Mouse (Mus musculus): ENCODE results near the gene Usp43. TPM values are rescaled to one million over a fixed set of nuclear protein-coding genes. Genes with fewer than 3 reads are reported as not detected.

Gene Usp43
- polyA plus RNA-seq (2016; fragmentation: Nextera tagmentation; extraction: Ambion mirVana) = 0.71 and 0.78 TPM in 2 replicates

DNA sequence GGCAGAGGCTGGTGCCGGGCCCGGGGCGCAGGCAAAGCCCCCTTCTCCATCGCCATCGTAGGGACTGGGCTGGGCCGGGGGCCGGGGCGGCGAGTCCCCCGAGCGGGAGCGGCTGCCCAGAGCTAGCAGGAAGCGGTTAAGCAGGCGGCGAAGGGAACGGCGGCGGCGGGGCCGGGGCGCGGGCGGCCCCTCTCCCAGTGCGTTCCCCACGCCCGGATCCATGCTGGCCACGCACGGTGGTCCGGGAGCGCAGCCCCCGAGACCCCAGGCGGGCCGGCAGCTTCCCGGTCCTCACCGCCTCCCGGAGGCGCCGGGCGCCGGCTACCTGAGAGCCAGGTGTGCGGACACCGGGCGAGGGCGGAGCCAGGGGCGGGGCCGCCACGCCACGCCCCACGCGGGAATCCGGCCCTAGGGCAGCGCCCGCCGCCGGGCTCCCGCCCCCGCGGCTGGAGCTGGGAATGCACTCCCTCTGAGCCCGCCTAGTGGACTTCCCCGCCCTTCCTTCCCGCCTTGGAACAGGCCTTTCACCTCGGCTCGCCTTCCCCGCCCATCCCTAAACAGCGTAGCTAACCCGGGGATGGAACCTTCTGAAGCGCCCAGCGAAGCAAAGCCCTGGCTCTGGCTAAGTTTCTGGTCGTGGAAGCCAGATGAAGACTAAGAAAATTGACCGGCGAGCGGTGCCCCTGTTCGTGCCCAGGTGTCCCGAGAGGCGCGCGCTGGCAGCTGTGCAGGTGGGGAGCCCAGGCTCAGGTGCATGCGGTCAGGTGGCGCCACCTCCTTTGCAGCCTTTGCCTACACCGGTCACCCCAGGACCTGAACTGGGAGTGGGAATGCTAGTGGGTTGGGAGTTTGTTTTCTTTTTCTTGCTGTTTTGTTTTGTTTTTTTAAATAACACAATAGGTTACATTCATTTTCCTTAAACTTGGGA, at the start of gene Usp43:
TSS of gene Usp43 (minus strand) at position 327 of the 928 bp plus-strand sequence.
- DNase-seq (ENCODE audit: extremely low spot score, low spot score) = peak; percentile 59
- H3K27me3 ChIP-seq (ENCODE audit: poor library complexity, severe bottlenecking) = peaks cover 37% of the 10 kb centered on the region
- H3K4me3 ChIP-seq = peak within 1 kb of the TSS; percentile 77
- H3K36me3 ChIP-seq (replicated peaks) = no peaks in the 10 kb centered on the region
- H3K27ac ChIP-seq = peak within 1 kb of the TSS; percentile 82
- H3K9me3 ChIP-seq = no peaks in the 10 kb centered on the region
- under 1% methylated on average over 68 of the region's 80 CpGs for WGBS
- H3K4me1 ChIP-seq = peaks cover 32% of the 10 kb centered on the region

GRCm38 (mm10) chr11:67967831-67968230, 45.9 kb upstream of the Usp43 start:
- peak overlapping the region; percentile 88; the same call in 1 of the 2 replicates for H3K4me3 ChIP-seq
- no peak for DNase-seq (ENCODE audit: extremely low spot score, low spot score)
- WGBS = 84% methylated on average over 11 of the region's 11 CpGs

GRCm38 (mm10) chr11:67965905-67966878, 44.2 kb upstream of the Usp43 start, which contains the start of gene Stx8:
TSS of gene Stx8 (plus strand) at chr11:67966193.
- peak; percentile 90 for DNase-seq (ENCODE audit: extremely low spot score, low spot score)
- WGBS = under 1% methylated on average over 28 of the region's 28 CpGs
- Histone ChIP-seq H3K9me3 (no peaks in the 10 kb centered on the region), H3K27ac (peak within 1 kb of the TSS; percentile 86), H3K36me3 (replicated peaks) (peaks cover 12% of the 10 kb centered on the region), H3K4me1 (peaks cover 26% of the 10 kb centered on the region), H3K27me3 (ENCODE audit: poor library complexity, severe bottlenecking) (no peaks in the 10 kb centered on the region), H3K4me3 (peak within 1 kb of the TSS; percentile 88)

More at GRCm38 (mm10) chr11:67967831-67968230, 45.9 kb upstream of the Usp43 start:
- H3K4me1 ChIP-seq = peaks cover 26% of the 10 kb centered on the region
- no peak overlapping the region for H3K27ac ChIP-seq
- peaks cover 17% of the 10 kb centered on the region for H3K36me3 ChIP-seq (replicated peaks)
- no peaks in the 10 kb centered on the region for H3K9me3 ChIP-seq
- H3K27me3 ChIP-seq (ENCODE audit: poor library complexity, severe bottlenecking) = no peaks in the 10 kb centered on the region

- Histone ChIP-seq H3K27me3 (ENCODE audit: poor library complexity, severe bottlenecking) (no peaks in the 10 kb centered on the region), H3K27ac (peak within 1 kb of the TSS; percentile 86), H3K9me3 (no peaks in the 10 kb centered on the region), H3K4me1 (peaks cover 26% of the 10 kb centered on the region), H3K36me3 (replicated peaks) (peaks cover 5% of the 10 kb centered on the region), H3K4me3 (peak within 1 kb of the TSS; percentile 88)
- WGBS = 7% methylated on average over 15 of the region's 15 CpGs
- peak; percentile 86 for DNase-seq (ENCODE audit: extremely low spot score, low spot score)
Measured at GRCm38 (mm10) chr11:67965242-67965883, 43.4 kb upstream of the Usp43 start, which contains the start of gene Cfap52. TSS of gene Cfap52 (minus strand) at chr11:67965651.

DNA sequence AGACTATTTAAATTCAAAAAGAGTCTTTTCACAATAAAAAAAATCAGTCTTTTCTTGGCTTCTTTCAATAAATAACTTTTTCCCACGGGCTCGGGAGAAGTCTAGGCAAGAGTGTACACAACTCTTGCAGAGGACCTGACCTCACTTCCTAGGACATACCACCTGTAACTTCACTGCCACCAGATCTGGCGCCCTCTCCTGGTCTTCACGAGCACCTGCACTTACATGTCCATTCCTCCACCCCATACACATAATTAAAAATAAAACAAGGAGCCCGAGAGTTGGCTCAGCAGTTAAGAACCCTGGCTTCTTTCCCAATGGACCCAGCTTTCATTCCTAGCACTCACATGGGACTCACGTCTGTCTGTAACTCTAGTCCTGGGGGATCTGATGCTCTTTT, 42.2 kb upstream of the Usp43 start:
- no peak overlapping the region for H3K4me3 ChIP-seq
- no peaks in the 10 kb centered on the region for H3K9me3 ChIP-seq
- no peak overlapping the region for H3K27ac ChIP-seq
- H3K27me3 ChIP-seq (ENCODE audit: poor library complexity, severe bottlenecking) = no peaks in the 10 kb centered on the region
- no peak for DNase-seq (ENCODE audit: extremely low spot score, low spot score)
- peaks cover 26% of the 10 kb centered on the region for H3K4me1 ChIP-seq
- WGBS = 77% methylated on average over 6 of the region's 6 CpGs
- H3K36me3 ChIP-seq (replicated peaks) = no peaks in the 10 kb centered on the region

- Histone ChIP-seq H3K4me1 (no peaks in the 10 kb centered on the region), H3K27me3 (ENCODE audit: poor library complexity, severe bottlenecking) (no peaks in the 10 kb centered on the region), H3K9me3 (no peaks in the 10 kb centered on the region), H3K4me3 (no peak overlapping the region), H3K27ac (no peak overlapping the region), H3K36me3 (replicated peaks) (no peaks in the 10 kb centered on the region)
- 88% methylated on average over 6 of the region's 6 CpGs for WGBS
- no peak for DNase-seq (ENCODE audit: extremely low spot score, low spot score)
Measured at GRCm38 (mm10) chr11:67954413-67954812, 32.5 kb upstream of the Usp43 start.

DNA sequence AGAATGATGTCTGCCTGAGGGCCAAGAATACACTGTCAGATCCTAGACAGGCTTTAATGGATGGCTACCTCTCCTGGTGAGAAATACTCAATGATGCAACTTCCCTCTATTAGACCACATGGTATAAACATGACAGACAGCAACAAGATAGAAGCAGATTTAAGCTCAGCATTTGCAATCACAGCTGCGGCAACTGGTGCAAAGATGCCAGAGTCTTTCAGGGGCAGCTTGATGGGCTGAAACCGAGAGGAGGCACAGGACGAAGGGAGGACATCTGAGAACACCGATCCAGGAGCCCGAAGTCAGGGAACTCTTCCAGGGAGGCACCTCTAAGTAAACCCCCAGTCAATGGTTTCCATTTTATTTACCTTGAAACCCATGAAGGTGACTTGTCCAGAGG, 31.7 kb upstream of the Usp43 start:
- H3K27me3 ChIP-seq (ENCODE audit: poor library complexity, severe bottlenecking) = no peaks in the 10 kb centered on the region
- H3K4me1 ChIP-seq = no peaks in the 10 kb centered on the region
- no peak overlapping the region for H3K4me3 ChIP-seq
- no peaks in the 10 kb centered on the region for H3K36me3 ChIP-seq (replicated peaks)
- H3K9me3 ChIP-seq = no peaks in the 10 kb centered on the region
- H3K27ac ChIP-seq = no peak overlapping the region
- no peak for DNase-seq (ENCODE audit: extremely low spot score, low spot score)
- 88% methylated on average over 5 of the region's 5 CpGs for WGBS

GRCm38 (mm10) chr11:67949475-67949874, 27.5 kb upstream of the Usp43 start:
- Histone ChIP-seq H3K27ac (no peak overlapping the region), H3K4me3 (no peak overlapping the region), H3K4me1 (no peaks in the 10 kb centered on the region), H3K36me3 (replicated peaks) (no peaks in the 10 kb centered on the region), H3K9me3 (no peaks in the 10 kb centered on the region), H3K27me3 (ENCODE audit: poor library complexity, severe bottlenecking) (no peaks in the 10 kb centered on the region)
- DNase-seq (ENCODE audit: extremely low spot score, low spot score) = no peak
- 87% methylated on average over 9 of the region's 9 CpGs for WGBS

DNA sequence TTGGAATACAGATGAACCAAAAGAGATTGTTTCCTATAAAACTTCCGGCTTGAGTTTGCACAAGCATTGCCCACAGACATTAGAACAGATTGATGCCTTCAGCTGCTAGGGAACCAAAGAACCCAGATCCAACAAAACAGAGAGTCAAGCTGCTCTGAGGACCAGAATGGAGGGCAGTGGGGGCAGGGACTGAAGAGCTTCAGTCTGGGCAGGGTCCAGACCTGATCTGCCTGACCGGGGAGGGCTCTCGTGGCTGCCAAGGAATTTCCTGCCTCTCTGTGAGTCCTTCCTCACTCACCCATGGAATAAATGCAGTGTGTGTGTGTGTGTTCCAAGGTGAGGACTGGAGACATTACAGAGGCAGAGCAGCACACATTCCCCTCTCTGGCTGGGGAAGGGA, 26.3 kb upstream of the Usp43 start:
- no peak for DNase-seq (ENCODE audit: extremely low spot score, low spot score)
- Histone ChIP-seq H3K9me3 (no peaks in the 10 kb centered on the region), H3K4me1 (no peaks in the 10 kb centered on the region), H3K4me3 (no peak overlapping the region), H3K27ac (no peak overlapping the region), H3K36me3 (replicated peaks) (no peaks in the 10 kb centered on the region), H3K27me3 (ENCODE audit: poor library complexity, severe bottlenecking) (no peaks in the 10 kb centered on the region)
- 58% methylated on average over 3 of the region's 3 CpGs for WGBS

DNA sequence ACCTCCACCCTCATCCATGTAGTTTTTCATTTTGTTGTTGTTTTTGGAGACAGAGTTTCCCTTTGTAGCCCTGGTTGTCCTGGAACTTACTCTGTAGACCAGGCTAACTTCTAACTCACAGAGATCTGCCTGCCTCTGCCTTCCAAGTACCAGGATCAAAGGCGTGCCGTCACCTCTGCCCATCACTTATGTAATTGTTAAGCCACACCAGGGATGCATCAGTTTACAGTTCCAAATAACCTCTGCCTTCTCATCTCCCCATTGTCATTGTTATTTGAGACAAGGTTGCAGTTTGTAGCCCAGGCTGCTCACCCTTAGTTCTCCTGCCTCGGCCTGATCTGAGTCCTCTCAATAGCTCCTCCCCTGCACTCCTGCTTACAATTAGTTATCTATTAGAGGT, 10.2 kb upstream of the Usp43 start:
- H3K27me3 ChIP-seq (ENCODE audit: poor library complexity, severe bottlenecking) = no peaks in the 10 kb centered on the region
- H3K4me3 ChIP-seq = no peak overlapping the region
- H3K36me3 ChIP-seq (replicated peaks) = no peaks in the 10 kb centered on the region
- peaks cover under 1% of the 10 kb centered on the region; the same call in 1 of the 2 replicates for H3K4me1 ChIP-seq
- DNase-seq (ENCODE audit: extremely low spot score, low spot score) = no peak
- 96% methylated on average over 3 of the region's 3 CpGs for WGBS
- no peaks in the 10 kb centered on the region for H3K9me3 ChIP-seq
- H3K27ac ChIP-seq = no peak overlapping the region

GRCm38 (mm10) chr11:67926348-67927055, 4.5 kb upstream of the Usp43 start:
- DNase-seq (ENCODE audit: extremely low spot score, low spot score) = no peak
- Histone ChIP-seq H3K27me3 (ENCODE audit: poor library complexity, severe bottlenecking) (peaks cover 6% of the 10 kb centered on the region), H3K9me3 (no peaks in the 10 kb centered on the region), H3K4me1 (peaks cover 27% of the 10 kb centered on the region), H3K27ac (no peak overlapping the region), H3K4me3 (no peak overlapping the region; the same call in 1 of the 2 replicates), H3K36me3 (replicated peaks) (no peaks in the 10 kb centered on the region)
- WGBS = 21% methylated on average over 13 of the region's 15 CpGs
